Mouse (Mus musculus) adipocyte (in vitro differentiated cells): ENCODE results near the gene Azin2.

Experiments used
- DNase-seq: peaks from one replicate; pipeline ENCODE4 v3.0.0-alpha.2; 2016; ENCODE audit warnings: low spot score

Azin2 gene

DNA sequence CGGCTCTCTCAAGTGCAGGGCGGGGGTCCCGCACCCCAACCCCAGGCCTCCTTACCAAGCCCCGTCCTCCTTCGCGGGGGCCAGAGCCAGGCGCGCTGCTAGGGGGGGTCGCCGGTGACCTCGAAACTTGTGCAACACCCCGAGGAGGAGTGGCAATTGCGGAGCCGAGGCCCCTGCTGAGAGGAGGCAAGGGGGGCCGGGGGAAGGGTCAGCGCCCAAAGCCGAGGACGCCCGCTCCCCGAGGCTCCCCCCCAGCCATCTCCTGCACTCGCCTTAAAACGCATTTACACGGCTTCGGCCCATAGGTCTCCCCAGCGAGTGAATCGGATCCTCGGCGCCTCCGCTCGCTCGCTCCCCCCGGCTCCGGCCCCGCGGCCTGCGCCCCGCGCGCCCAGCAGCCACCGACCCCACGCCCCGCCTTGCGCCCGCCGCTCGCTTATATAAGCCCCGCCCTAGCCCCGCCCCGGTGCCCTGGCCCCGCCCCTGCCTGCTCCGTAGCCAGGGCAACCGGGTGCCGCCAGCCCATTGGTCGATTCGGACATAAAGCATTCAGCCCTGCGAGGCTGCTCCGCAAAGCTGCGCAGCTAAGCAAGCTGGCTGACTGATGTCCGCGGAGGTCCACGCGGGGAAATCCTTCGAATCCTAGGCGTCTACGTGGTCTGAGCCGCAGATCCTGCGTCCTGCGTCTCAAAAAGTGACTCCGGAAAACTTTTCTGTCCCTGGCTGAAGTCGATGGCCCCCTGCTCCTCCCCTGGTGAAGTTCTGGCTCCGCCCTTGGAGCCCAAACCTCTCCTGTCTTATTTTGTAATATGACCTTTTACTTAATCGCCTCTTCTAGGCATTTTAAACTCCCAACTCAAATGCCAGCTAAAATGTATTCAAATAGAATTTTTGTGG, at the start of gene Azin2:
Azin2 (minus strand) TSS at position 414 of the 897 bp plus-strand sequence.
- DNase-seq, result peak; percentile 87

DNA sequence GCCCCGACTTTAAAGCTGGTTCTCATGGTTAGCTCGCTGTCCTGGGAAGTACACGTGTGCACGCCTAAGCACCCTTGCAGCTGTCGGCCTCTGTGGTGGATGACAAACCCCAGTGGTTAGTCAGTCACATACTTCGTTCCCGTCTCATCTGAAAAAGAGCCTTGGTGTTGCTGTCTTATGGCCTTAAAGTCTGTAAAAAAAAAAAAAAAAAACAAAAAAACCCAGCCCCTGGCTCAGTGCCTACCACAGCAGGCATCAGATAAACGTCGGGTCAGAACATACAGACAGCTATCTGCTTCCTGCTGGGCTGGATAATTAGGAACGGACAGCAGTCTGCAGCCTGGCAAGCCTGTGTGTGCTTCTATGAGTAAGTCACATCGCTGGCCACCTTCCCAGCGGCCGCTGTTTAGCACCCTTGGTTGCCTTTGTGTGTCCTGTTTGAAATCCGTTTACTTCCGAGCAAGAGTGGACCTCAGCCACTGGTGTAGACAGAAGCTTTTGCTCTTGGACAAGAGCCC, 49.4 kb upstream of the Azin2 start:
- DNase-seq, result peak; percentile 95

DNA sequence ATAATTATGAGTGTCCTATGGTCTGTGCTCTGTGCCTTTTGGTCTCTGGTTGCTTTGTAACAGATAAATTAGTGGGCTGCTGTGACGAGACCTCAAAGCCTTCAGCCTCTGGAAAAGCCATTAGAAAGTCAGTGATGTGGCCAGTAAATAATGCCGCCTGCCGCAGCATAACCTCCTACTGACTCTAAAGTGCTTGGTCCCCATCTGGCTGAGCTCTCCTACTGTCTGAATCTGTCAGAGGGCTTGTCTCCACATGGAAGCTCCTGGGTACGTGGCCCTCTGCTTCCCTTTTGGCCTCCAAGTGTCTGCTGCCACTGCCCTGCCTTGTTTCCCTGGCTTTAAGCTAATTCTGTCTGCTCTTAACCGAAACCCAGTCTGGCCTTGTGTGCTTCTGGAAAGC, 47.3 kb upstream of the Azin2 start:
- DNase-seq, result no peak

DNA sequence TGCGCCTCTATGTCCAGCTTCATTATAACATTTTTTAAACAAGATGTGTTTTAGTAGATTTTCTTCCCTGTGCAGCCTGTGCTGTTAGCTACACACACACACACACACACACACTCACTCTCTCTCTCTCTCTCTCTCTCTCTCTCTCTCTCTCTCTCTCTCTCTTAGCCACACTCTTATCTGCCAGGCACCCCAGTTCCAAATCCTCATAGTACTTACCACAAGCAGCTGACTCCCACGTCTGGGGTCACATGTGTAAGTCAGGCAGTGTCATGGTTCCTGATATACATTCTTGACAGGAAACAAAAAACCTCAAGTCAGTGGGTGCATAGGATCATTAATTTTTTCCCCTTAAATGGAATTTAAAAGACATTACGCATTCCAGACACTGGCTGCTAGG, 46.4 kb upstream of the Azin2 start:
- no peak for DNase-seq

DNA sequence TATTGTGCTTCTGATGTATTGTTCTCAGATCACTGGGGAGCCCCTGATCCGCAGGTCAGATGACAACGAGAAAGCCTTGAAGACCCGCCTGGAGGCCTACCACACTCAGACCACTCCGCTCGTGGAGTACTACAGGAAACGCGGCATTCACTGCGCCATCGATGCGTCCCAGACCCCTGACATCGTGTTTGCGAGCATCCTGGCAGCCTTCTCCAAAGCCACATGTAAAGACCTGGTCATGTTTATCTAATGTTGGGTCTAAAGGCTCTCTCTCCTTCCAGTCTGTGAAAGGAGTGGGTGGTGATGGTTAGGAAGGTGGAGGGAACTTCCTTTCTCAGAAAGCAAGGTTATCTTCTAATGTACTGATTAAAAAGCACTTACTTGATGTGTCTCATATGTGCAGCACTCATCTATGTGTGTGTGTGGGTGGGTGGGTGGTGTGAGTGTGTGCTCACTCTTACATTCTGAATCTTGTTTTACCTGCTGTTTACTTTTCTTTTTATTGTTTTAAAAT, 45.8 kb upstream of the Azin2 start:
- DNase-seq, result no peak

DNA sequence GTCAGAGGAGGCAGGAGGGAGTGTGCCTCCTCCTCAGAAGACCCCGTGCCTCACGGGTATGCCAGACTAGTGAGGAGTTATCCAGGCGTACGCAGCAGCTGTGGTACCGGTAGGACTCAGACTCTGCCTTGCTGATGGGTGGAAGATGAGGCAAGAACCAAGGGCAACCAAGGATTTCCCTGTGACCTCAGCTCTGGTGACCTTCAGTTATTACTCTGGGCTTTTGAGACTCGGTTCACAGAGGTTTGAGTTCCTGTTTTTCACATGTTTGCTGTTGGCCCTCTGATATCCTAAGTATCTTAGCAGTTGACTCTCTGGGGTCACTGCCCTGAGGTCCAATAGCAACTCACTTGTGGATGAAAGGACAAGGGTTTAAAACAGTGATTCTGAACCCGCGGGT, 41.5 kb upstream of the Azin2 start:
- no peak for DNase-seq

DNA sequence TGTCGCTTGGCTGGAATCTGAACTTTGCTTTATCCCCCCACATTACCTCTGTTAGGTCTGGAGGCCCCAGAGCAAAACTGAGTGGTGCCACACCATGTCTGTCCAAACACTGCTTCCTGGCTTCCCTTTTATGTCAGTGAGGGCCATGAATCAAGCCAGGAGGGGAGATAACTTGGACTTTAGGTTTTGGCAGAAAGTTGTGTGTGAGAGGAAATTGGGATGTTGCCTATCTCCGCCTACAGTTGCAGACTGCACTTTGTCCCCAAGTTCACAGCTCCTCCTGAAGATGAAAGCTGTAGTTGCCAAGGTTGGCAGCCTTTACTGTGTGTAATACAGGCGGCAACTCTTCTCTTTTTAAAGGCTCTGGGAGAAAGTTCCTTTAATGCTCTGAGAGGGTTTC, 38.5 kb upstream of the Azin2 start:
- DNase-seq, result peak; percentile 73

DNA sequence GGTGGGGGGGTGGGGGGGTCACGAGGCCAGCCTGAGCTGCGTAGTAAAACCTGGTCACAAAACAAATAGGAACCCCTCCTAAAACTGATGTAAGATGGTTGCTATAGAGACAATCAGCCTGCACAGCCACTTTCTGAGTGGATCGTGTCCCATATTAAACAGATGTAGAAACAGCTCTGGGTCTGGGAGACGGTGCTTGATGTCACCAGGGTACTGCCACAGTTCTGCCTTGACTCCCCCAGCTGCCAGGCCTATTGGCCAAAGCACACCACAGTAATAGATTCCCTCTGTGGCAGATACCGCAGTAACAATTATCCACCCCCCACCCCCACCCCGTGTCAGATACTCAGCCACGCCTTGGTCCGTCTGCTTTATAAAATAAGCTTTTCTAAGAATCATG, 36.2 kb upstream of the Azin2 start:
- DNase-seq, result no peak

DNA sequence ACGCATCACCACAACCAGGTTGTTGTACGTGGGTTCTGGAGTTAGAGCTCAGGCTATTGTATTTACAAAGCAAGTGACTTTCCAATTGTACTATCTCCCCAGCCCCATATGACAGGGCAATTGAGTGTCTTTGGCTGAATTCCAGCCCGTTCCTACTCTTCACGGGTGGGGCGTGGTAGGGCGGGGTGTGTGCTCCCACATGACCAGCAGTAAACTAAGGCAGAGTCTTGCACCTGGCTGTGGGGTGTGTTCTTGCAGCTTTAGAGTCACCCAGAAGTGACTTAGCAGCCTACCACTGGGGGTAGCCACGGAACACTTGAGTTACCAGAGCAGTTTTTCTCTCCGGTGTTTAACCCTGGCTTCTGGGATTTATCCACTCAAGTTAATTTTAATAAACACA, 35.0 kb upstream of the Azin2 start:
- DNase-seq, result no peak

DNA sequence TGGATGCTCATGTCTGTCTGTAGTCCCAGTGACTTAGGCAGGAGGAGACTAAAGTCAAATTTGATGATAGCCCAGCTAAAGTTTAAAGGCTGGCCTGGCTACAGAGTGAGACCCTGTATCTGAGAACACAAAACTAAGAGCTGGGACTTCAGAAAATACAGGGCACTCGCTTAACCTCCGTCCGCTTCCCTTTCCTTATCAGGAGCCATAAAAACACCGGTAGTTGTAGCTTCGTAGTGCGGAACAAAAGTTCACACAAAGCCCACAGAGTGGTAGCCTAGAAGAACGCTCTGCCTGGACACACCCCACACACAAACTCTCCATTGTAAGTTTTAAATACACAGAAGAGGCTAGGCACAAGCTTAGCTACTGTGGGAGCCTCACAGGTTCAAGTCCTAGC, 33.0 kb upstream of the Azin2 start:
- no peak for DNase-seq

DNA sequence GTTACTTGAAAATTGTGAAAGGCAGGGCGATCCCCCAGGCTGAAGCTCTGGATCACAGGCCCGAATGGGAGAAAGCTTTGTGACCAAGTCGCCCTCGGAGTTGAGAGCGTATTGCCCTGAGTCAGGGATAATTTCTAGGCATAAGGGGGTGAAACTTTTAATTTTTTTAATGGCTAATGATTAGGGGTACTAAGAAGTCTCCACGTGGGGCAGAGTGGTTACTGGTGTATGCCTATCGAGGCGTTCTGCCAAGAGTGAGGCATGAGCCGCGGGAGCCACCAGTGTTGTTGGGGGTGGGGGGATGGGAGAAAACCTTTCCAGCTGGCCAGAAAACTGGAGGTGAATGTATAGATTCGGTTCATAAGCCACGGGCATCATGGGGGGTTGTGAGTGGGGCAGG, 31.4 kb upstream of the Azin2 start:
- peak; percentile 55 for DNase-seq

DNA sequence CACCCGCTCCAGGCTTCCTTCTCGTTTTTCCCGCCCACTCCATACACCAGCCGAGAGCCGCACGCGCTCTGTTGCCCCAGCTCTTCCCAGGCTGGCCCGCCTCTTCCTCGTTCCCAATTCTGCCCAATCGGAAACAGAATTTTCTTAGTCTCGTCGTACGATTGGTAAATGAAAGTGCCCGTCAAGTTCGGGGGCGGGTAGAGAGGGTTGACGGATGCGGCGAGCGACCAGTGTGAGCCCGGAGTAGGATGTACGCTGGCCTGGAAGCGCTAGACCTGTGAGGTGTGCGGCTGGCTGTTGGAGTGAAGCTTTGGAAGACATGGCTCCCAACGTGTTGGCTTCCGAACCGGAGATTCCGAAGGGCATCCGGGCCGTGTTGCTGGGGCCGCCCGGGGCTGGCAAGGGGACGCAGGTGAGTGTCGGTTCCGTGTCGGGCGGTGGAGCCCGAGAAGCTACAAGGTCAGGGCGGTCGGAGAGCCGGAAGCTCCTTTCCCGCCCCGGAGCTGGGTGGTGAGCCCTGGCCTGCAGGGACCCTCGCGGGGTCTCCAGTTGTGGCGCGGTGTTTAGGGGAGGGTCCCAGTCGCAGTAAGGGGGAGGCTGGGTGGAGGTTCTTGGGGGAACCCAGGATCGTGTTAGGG, 30.9 kb upstream of the Azin2 start:
- peak; percentile 98 for DNase-seq

DNA sequence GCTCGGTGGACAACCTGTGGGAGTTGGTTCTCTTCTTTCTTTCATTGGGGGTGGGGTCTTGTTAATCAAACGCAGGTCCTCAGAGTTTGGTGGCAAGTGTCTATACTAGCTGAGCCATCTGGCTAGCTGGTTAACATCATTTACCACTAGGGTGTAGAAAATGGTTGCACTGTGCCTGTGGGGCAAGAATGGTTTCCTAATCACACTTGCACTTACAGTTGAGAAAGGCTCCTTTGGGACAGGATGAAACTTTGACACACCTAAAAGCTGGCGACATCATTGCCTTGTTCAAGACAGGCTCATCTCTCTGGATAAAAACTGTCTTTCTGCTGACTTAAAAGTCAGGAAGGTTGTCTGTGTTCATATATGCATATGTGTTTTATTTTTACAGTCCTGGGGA, 29.9 kb upstream of the Azin2 start:
- DNase-seq, result peak; percentile 60

DNA sequence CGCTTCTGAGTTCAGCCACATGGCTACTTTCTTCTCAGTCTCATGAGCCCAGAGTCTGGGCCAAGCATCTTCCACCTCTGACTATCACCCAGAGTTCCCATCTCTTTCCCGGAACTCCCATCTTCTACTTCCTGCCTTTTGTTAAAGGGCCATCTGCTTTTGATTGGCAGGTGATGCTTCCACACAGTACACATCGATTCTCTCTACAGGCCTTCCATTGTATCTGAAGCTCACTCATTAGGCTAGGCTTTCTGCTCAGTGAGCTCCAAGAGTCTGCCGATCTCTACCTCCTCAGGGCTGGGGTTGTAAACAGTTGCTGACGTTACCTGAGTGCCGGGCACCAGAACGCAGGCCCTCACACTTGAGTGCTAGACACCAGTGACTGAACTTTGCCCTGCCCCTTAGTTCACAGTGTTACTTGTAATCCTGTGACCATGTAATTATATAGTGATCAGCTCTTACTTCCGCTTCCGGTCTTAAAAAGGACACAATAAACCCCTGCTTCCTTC, 29.3 kb upstream of the Azin2 start, which contains the start of gene Ak2:
Ak2 (plus strand) TSS at position 459 of the 509 bp plus-strand sequence.
- DNase-seq, result no peak

DNA sequence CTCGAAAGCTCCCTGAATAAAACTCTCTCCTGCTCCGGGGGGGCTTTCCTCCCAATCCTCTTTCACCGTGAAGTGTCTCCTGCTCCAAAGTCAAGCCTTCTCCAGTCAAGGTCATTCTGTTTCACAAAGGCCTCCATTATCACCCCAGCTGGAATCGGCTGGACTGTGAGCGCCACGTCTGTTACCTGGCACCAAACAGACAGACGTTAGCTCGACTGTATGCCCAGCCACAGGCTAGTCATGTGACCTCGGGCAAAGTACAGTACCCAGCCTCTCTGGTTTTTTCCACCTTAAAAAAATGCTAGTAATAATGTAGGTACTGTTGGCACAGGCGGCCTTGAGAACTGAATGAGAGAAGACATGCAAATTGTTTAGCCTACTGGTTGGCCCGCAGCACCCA, 27.4 kb upstream of the Azin2 start:
- DNase-seq, result no peak

DNA sequence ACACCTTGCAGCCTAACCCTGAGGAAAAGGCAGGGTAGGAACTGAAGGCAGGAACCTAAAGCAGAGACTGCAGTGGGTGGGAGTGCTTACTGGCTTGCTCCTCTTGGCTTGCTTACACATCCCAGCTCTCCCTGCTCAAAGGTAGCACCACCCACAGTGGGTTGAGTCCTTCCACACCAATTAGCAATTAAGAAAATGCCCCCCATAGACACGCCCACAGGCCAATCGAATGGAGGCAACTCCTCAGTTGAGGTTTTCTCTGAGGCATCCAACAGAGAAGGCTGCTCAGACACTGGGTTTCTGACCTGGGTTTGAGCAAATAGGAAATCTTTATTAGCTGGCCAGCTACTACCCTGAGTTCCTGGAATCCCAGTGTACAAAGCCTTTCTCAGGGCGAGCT, 26.7 kb upstream of the Azin2 start:
- no peak for DNase-seq

DNA sequence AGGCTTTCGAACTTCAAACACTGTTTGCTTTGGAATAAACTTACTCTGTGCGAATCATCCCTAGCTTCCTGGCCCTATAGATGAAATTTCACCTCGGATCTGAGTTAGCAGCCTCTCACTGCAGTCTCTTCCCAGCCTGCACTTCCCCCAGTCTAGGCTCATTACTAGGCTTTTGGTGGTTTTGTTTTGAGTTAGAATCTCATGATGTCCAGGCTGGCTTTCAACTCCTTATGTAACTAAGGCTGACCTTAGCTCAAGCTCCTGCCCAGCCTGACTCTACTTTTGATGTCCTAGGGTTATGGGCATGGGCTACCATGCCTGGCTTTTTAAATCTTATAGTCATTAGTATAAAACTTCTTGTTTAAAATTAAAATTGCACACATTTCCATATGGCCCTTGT, 22.4 kb upstream of the Azin2 start:
- DNase-seq, result peak; percentile 53

DNA sequence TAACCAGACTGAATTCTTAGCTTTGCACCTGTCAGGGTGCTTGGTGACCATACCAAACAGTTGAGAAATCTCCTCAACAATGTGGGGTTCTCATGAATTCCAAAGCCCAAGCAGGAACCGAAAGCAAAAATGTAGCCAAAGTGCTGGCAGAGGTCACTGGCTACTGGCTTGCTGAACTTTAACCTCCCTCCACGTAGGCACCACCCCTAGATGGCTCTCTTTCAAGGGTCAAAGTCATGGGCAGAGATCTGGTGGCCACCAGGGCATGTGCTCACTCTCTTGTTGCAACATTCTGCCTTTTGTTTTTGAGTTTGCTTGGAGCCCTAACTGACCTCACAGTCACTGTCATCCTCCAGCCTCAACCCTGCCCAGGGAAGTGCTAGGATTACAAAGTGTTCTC, 21.4 kb upstream of the Azin2 start:
- DNase-seq, result peak; percentile 90

DNA sequence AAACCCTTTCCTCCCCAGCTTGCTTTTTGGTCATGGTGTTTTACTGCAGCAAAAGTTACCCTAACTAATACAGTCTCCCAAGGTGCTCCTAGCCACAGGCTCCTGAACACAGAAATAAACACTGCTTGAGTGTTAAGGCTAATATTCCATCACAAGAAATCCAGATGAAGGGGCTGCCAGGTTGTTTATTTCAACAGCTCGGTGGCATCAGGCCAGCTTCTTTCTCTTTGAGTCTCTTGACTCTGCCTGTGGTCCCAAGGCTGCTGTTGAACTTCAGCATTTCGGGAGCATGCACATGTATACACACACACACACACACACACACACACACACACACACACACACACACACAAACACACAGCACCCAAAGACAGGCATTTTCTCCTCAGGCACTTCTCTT, 20.9 kb upstream of the Azin2 start:
- peak; percentile 40 for DNase-seq

DNA sequence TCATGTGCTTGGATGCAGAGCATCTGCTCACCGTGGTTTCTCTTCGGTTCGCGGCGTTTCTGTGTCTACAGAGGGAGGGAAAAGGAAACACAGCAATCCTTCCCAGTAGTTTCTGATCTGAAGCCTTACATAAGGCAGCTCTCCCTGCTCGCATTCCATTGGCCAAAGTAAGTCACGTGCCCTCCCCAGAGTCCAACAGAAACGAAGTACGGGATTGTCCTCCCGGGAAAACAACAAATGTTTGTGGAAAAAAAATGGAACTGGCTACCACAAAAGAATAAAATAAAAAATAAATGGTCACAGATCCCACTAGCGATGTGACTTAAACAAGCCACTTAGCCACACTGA, 19.6 kb upstream of the Azin2 start:
- no peak for DNase-seq

DNA sequence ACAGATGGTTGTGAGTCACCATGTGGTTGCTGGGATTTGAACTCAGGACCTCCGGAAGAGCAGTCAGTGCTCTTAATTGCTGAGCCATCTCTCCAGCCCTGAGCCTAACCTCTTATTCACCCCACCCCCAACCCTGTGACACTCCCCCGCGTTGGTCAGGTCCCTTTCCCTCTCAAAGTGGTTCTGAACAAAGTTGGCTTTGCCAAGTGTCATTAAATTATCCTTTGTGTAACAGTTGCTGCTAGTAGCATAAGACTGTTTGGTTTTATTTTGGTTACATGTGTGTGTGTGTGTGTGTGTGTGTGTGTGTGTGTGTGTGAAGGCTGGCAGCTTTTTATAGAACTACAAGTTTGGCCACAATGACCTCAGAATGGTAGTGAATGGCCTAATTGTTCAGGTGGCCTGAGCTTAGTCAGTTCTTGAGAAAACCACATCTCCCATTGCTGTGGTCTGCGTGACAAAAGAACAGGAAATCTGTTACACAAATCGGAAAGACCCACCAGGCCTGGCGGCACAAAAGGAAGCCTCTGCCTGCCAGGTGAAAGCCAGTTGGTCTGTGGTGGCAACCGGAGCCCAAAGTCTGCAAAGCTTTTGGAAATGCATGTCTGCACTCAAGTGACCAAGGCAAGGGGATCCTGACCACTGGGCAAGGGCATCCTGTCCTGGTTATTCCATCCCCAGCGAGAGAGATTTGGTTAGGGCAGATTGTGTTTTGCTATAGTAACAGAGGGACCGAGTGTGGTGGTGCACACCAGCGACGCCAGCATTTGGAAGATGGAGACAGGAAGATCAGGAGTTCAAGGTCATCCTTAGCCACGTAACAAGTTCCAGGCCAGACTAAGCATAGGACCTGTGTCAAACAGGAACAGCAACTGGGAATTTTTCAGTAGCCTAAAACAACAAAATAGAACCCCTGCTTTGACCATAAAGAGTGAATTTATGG, 18.9 kb upstream of the Azin2 start:
- no peak for DNase-seq

DNA sequence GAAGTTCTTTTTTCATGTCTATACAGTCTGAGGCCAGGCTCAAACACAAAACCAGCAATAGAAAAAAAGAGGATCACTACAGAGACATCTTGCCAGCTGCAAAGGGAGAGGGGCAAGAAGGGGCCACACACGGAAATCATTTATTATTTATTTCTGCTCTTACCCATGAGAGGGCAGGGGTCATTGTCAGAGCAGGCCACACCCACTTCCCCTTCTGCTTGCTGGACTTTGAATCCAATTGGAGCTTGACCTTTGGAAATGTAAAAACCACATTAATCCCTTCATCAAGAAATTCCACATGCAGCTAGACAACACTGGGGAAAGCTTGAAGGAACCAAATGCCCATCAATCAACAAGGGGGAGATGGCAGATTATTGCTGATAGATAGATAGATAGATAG, 16.4 kb upstream of the Azin2 start:
- no peak for DNase-seq
